Mouse (Mus musculus) MEL (cell line): ENCODE measurements around the gene Itpk1.

Experiments
- BHLHE40 ChIP-seq: IDR thresholded peaks from 2 replicates; pipeline ENCODE4 v1.6.1; 2012; ENCODE audit warnings: low read depth, mild to moderate bottlenecking, inconsistent platforms, low read length, improper control_type of control experiment, borderline replicate concordance
- CTCF ChIP-seq, 3 experiments: IDR thresholded peaks in 2 of 3; conservative IDR thresholded peaks in 1 of 3; 2 replicates each; pipeline ENCODE4 v1.5.1; 2011 to 2012; ENCODE audit warnings: low read length in 3 of 3, low read depth in 2 of 3, mild to moderate bottlenecking in 2 of 3, improper control_type of control experiment in 1 of 3, inconsistent platforms in 1 of 3, mixed read lengths in 1 of 3, moderate library complexity in 1 of 3; ENCODE audit not compliant: control insufficient read depth in 1 of 3, insufficient read depth in 1 of 3, poor library complexity in 1 of 3, severe bottlenecking in 1 of 3
- E2F4 ChIP-seq: IDR thresholded peaks from 2 replicates; pipeline ENCODE4 v1.6.1; 2011; ENCODE audit warnings: low read depth, low read length, improper control_type of control experiment, borderline replicate concordance
- GABPA ChIP-seq: IDR thresholded peaks from 2 replicates; pipeline ENCODE4 v1.6.1; 2012; ENCODE audit warnings: low read depth, mild to moderate bottlenecking, inconsistent platforms, low read length, improper control_type of control experiment, moderate library complexity
- GATA1 ChIP-seq: IDR thresholded peaks from 2 replicates; pipeline ENCODE4 v1.6.1; 2011; ENCODE audit warnings: low read depth, low read length, improper control_type of control experiment
- MAFK ChIP-seq: IDR thresholded peaks from 2 replicates; pipeline ENCODE4 v1.6.1; 2011; ENCODE audit warnings: low read depth, mild to moderate bottlenecking, low read length, improper control_type of control experiment, borderline replicate concordance
- MAX ChIP-seq: IDR thresholded peaks from 2 replicates; pipeline ENCODE4 v1.6.1; 2011; ENCODE audit warnings: low read length, improper control_type of control experiment
- MXI1 ChIP-seq: IDR thresholded peaks from 2 replicates; pipeline ENCODE4 v1.6.1; 2011; ENCODE audit warnings: mild to moderate bottlenecking, low read depth, low read length, improper control_type of control experiment
- MYC ChIP-seq: IDR thresholded peaks from 2 replicates; pipeline ENCODE4 v1.6.1; 2011; ENCODE audit warnings: low read depth, mild to moderate bottlenecking, low read length, improper control_type of control experiment, moderate library complexity
- NELFE ChIP-seq: IDR thresholded peaks from 2 replicates; pipeline ENCODE4 v1.6.1; 2011; ENCODE audit warnings: low read depth, low read length, improper control_type of control experiment
- NRF1 ChIP-seq: IDR thresholded peaks from 2 replicates; pipeline ENCODE4 v1.6.1; 2014; ENCODE audit warnings: low read depth, mild to moderate bottlenecking, inconsistent platforms, low read length, improper control_type of control experiment, moderate library complexity; ENCODE audit not compliant: poor library complexity, insufficient read depth, severe bottlenecking
- POLR2A ChIP-seq, 2 experiments: IDR thresholded peaks; 2 replicates each; pipeline ENCODE4 v1.6.1; 2011 to 2012; ENCODE audit warnings: low read length in 2 of 2, mild to moderate bottlenecking in 2 of 2, control low read depth in 1 of 2, improper control_type of control experiment in 1 of 2, low read depth in 1 of 2, moderate library complexity in 1 of 2; ENCODE audit not compliant: control insufficient read depth in 1 of 2, insufficient read depth in 1 of 2, poor library complexity in 1 of 2
- RCOR1 ChIP-seq: IDR thresholded peaks from 2 replicates; pipeline ENCODE4 v1.6.1; 2012; ENCODE audit warnings: low read depth, mild to moderate bottlenecking, inconsistent platforms, low read length, improper control_type of control experiment
- SIN3A ChIP-seq: IDR thresholded peaks from 2 replicates; pipeline ENCODE4 v1.6.1; 2012; ENCODE audit warnings: low read length, improper control_type of control experiment, inconsistent platforms

- TF ChIP-seq MXI1 (no peak), POLR2A (IDR thresholded peaks at IDR 0.05; ENCODE audit: control insufficient read depth in 1 of 2, insufficient read depth in 1 of 2, low read depth in 1 of 2, low read length in 2 of 2, poor library complexity in 1 of 2) (no peak), E2F4 (no peak), SIN3A (no peak), CTCF (IDR thresholded peaks at IDR 0.05 in 2 of 3, conservative IDR thresholded peaks at IDR 0.05 in 1 of 3; ENCODE audit: control insufficient read depth in 1 of 3, insufficient read depth in 1 of 3, low read depth in 2 of 3, low read length in 3 of 3, poor library complexity in 1 of 3, severe bottlenecking in 1 of 3) (no peak), NRF1 (no peak), NELFE (no peak), GABPA (no peak), MAFK (no peak), BHLHE40 (no peak), RCOR1 (no peak), MAX (no peak), GATA1 (no peak), MYC (no peak)
Measured at GRCm38 (mm10) chr12:102670848-102671247, 33.9 kb downstream of the Itpk1 start.
